Mouse (Mus musculus) megakaryocyte, embryonic 14.5 days (primary cell): Measurements from ENCODE around the gene Zbtb20. TPM values are rescaled to one million over a fixed set of nuclear protein-coding genes. Genes with fewer than 3 reads are reported as not detected.

ENCODE experiments used
- H3K27me3 ChIP-seq: replicated peaks from 2 replicates; pipeline ENCODE3; 2012; ENCODE audit warnings: inconsistent platforms
- H3K36me3 ChIP-seq: replicated peaks from 2 replicates; pipeline ENCODE3; 2012; ENCODE audit warnings: low read length, inconsistent platforms, mixed read lengths
- H3K4me1 ChIP-seq: 2 replicates; pipeline ENCODE4 v1.6.1; 2012; ENCODE audit warnings: inconsistent platforms
- H3K4me3 ChIP-seq: replicated peaks from 2 replicates; pipeline ENCODE3; 2012; ENCODE audit warnings: moderate library complexity, mild to moderate bottlenecking, inconsistent platforms
- H3K9me3 ChIP-seq: 2 replicates; pipeline ENCODE4 v1.6.1; 2012; ENCODE audit warnings: inconsistent platforms
- FLI1 ChIP-seq: IDR thresholded peaks from 2 replicates; pipeline ENCODE4 v1.6.1; 2012; ENCODE audit warnings: low read length, inconsistent platforms, mixed read lengths
- GATA1 ChIP-seq: IDR thresholded peaks from 3 replicates; pipeline ENCODE4 v1.6.1; 2012; ENCODE audit warnings: mixed read lengths, low read length, inconsistent platforms, borderline replicate concordance
- polyA plus RNA-seq: library from polyadenylated mRNA; stranded (reverse); fragments of >175 nt; gene quantifications from 2 replicates; pipeline ENCODE4 v1.2.3, GENCODE M21; 2012; ENCODE audit warnings: low replicate concordance; ENCODE audit not compliant: insufficient read depth

Zbtb20 gene
- polyA plus RNA-seq, 1 experiment = 2.4 TPM

DNA sequence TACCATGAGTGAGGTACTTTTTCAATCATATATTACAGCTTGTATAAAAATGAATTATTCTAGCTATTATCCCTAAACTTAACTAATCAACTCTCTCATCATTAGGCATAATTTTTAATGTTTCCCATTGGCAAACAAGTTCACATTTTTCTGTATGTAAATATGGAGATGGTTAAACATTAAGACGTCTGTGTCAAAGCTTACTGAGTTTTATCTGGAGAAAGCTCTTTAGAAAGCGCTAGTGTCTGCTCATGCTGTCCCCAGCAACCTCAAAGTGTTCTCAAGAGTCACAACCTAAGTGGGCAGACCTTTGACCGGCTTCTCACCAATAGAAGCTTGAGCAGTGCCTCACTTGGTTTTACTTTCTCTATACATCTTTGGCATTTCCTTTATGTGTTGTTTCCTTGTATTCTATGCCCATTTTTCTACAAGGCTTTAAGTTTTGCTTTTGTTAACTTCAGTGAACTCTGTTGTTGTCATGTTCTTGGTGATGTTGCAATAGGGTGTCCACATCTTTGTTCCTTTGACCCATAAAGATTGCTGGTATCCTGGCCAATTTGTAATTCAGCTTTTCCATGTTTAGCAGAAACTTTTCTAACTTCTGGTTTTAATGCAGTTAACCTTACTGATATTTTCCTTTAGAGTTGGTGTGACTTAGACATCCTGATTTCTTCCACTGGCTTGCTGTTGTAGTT is 522.1 kb downstream of the Zbtb20 start:
- H3K4me1 ChIP-seq = no peaks in the 10 kb centered on the region
- no peaks in the 10 kb centered on the region for H3K27me3 ChIP-seq
- H3K4me3 ChIP-seq = no peak overlapping the region
- no peak for TF ChIP-seq FLI1
- TF ChIP-seq GATA1 = no peak
- no peaks in the 10 kb centered on the region for H3K36me3 ChIP-seq
- H3K9me3 ChIP-seq = no peaks in the 10 kb centered on the region

DNA sequence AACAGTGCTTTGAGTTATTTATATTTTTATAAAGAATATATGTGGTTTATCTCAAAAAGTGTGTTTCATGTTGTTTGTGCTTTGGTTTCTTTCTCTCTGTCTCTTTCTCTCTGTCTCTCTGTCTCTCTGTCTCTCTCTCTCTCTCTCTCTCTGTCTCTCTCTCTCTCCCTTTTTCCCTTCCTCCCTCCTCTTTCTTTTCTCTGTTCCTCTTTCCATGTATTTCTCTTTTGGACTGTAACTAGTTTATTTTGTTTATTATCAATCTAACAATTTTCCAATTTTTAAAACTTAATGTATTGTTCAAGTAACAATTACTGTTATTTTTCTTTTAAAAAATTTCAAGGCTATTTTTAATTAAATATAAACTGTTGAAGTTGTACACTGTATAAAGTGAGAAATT is 523.7 kb downstream of the Zbtb20 start:
- no peaks in the 10 kb centered on the region for H3K9me3 ChIP-seq
- no peaks in the 10 kb centered on the region for H3K4me1 ChIP-seq
- H3K36me3 ChIP-seq = no peaks in the 10 kb centered on the region
- no peaks in the 10 kb centered on the region for H3K27me3 ChIP-seq
- TF ChIP-seq FLI1 = no peak
- H3K4me3 ChIP-seq = no peak overlapping the region

GRCm38 (mm10) chr16:43400046-43400445 is 524.4 kb downstream of the Zbtb20 start:
- Histone ChIP-seq H3K36me3 (no peaks in the 10 kb centered on the region), H3K4me3 (no peak overlapping the region), H3K27me3 (no peaks in the 10 kb centered on the region), H3K4me1 (no peaks in the 10 kb centered on the region), H3K9me3 (no peaks in the 10 kb centered on the region)
- TF ChIP-seq GATA1 = no peak
- TF ChIP-seq FLI1 = no peak

DNA sequence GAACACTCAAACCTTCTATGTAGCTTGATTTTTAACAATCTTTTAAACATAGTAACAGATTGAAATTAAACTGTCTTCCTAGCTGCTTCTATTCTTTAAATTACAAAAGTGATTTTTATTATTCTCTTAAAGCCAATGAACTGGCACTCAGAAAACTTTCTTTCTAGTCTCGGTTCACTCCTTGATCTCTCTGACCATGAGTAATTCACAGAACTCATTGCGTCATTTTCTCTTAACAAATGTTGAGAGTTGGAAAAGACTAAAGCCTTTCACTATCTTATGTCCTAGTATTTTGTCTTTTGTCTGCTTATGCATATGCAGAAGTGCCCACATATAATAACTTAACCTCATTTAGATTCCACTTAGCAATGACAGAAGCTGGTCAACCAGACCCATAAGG is 525.3 kb downstream of the Zbtb20 start:
- Histone ChIP-seq H3K4me3 (no peak overlapping the region), H3K27me3 (no peaks in the 10 kb centered on the region), H3K4me1 (no peaks in the 10 kb centered on the region), H3K9me3 (no peaks in the 10 kb centered on the region), H3K36me3 (no peaks in the 10 kb centered on the region)
- TF ChIP-seq GATA1 = no peak

DNA sequence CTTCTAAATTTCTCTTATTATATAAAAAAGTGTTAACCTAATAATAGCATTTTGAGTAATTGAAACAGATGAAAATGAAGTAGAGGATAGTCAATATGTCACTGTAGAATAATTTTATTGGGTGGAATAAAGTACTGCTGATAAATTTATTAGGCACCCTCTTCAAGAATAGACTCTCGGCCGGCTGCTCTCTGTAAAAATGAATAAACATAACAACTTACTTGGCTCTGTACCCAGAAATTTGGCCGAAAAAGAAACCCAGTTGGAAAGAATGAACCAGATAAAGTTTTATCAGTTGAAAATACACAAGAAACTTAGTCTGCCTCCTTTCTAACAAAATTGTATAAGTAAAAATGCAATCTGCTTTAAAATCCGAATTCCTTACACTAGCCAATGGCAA is 527.2 kb downstream of the Zbtb20 start:
- H3K9me3 ChIP-seq = no peaks in the 10 kb centered on the region
- H3K4me1 ChIP-seq = no peaks in the 10 kb centered on the region
- H3K36me3 ChIP-seq = no peaks in the 10 kb centered on the region
- no peak for TF ChIP-seq GATA1
- no peak for TF ChIP-seq FLI1
- H3K4me3 ChIP-seq = no peak overlapping the region
- no peaks in the 10 kb centered on the region for H3K27me3 ChIP-seq

- H3K9me3 ChIP-seq = no peaks in the 10 kb centered on the region
- TF ChIP-seq FLI1 = no peak
- TF ChIP-seq GATA1 = no peak
- H3K4me1 ChIP-seq = no peaks in the 10 kb centered on the region
- H3K36me3 ChIP-seq = no peaks in the 10 kb centered on the region
- no peak overlapping the region for H3K4me3 ChIP-seq
- H3K27me3 ChIP-seq = no peaks in the 10 kb centered on the region
These were observed 529.4 kb downstream of the Zbtb20 start for GRCm38 (mm10) chr16:43405089-43405488.

GRCm38 (mm10) chr16:43407594-43408142 is 532.0 kb downstream of the Zbtb20 start:
- H3K36me3 ChIP-seq = no peaks in the 10 kb centered on the region
- no peaks in the 10 kb centered on the region for H3K4me1 ChIP-seq
- H3K9me3 ChIP-seq = no peaks in the 10 kb centered on the region
- H3K27me3 ChIP-seq = no peaks in the 10 kb centered on the region
- TF ChIP-seq FLI1 = no peak
- no peak for TF ChIP-seq GATA1
- H3K4me3 ChIP-seq = no peak overlapping the region

GRCm38 (mm10) chr16:43408622-43409021 is 532.9 kb downstream of the Zbtb20 start:
- no peak for TF ChIP-seq GATA1
- TF ChIP-seq FLI1 = no peak
- H3K36me3 ChIP-seq = no peaks in the 10 kb centered on the region
- no peaks in the 10 kb centered on the region for H3K4me1 ChIP-seq
- no peaks in the 10 kb centered on the region for H3K9me3 ChIP-seq
- no peaks in the 10 kb centered on the region for H3K27me3 ChIP-seq
- H3K4me3 ChIP-seq = no peak overlapping the region

DNA sequence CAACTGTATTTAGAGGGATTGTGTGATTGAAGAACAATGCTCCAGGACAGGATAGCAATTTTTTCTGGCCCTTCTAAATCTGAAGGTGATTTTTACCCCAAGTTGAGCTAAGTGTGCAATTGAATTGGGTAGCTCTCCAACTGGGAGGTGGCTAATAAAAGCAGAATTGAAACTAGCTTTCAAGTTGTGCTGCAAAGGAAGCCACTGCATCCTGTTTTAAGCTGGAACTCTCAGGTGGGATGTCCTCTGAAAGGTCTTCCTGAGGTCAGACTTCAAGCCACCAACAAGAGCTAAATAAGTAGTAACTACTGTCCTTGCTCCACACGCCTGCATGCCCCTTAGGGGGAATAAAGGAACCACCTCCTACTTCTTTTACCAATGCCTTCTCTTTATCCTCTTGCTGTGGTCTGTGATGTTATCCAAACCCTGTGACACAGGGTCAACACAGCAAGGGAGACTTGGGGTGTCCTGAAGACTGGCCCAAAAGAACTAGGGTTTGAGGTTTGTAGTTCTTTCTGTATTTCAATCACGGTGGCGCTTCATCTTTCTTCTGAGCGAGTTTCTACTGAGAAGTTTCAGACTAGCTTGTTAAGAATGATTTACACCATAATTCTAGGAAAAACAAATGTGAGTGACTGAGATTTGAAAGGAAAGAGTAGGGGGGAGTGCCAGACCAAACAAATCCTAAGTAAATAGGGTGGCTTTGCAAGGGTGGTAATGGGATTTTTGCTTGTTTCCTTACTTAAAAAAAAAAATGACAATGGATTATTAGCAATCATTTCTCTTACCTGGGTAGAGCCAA is 533.6 kb downstream of the Zbtb20 start:
- no peaks in the 10 kb centered on the region for H3K27me3 ChIP-seq
- no peaks in the 10 kb centered on the region for H3K36me3 ChIP-seq
- H3K4me1 ChIP-seq = no peaks in the 10 kb centered on the region
- TF ChIP-seq FLI1 (no peak), GATA1 (no peak)
- H3K4me3 ChIP-seq = no peak overlapping the region
- H3K9me3 ChIP-seq = no peaks in the 10 kb centered on the region

- Histone ChIP-seq H3K4me3 (no peak overlapping the region), H3K9me3 (no peaks in the 10 kb centered on the region), H3K27me3 (no peaks in the 10 kb centered on the region), H3K4me1 (no peaks in the 10 kb centered on the region), H3K36me3 (no peaks in the 10 kb centered on the region)
- TF ChIP-seq FLI1 (no peak), GATA1 (no peak)
These were observed 534.4 kb downstream of the Zbtb20 start for GRCm38 (mm10) chr16:43409910-43410612.
